Mouse (Mus musculus): Measurements from ENCODE around the gene Zfp872.
"Not testable (repeated sequence)": the region's sequence is repeated elsewhere in the genome, so short reads cannot be mapped to it uniquely, and the experiment has no call there.

Zfp872 gene

DNA sequence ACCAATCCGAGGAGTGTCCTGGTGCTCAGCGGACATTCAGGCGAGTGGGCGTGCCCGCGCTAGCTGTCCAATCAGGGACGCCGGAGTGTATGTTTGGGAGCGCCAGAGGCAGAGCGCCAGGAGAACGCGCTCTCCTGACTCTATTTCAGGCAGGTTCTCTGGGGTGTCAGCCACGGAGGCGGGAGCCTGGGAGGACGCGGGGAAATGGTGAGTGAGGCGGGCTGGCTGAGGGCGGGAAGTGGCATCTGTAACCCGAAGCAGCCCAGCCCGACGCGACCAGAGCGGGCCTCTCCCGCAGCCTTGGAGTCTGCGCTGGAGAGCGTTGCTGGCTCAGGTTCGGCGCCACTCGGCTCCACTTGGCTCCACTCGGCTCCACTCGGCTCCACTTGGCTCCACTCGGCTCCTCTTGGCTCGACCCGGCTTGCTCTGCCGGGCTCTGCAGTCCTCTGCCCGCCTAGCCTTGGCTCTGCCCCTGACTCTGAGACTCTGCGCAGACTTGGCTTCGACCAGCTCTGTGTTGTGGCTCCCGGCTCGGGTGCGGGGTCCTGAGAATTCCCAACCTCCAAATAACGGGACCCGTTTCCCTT lies at the start of gene Zfp872:
TSS of gene Zfp872 (plus strand) at position 66 of the 587 bp plus-strand sequence.
- no peak for DNase-seq

DNA sequence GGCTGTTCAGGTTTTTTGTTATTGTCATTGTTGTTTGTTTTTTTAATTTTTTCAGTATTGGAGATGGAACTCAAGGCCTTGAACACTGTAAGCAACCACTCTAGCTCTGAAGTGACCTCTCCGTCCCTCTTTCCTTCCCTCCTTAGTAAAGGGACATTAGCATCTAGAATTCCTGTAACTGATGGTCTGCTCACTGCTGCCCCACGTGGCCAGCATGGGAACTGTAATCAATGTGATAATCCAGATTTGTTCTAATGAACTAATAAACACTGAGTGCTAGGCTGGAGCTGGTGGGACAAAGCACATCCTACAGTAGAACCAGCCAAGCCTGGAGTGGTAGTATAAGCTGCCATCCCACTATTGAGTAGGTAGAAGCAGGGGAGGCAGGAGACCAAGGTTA lies 49.4 kb upstream of the Zfp872 start:
- peak in 1 of 2 experiments; percentile 62 for DNase-seq

GRCm38 (mm10) chr9:22139746-22140145 lies 48.1 kb upstream of the Zfp872 start:
- no peak for DNase-seq

DNA sequence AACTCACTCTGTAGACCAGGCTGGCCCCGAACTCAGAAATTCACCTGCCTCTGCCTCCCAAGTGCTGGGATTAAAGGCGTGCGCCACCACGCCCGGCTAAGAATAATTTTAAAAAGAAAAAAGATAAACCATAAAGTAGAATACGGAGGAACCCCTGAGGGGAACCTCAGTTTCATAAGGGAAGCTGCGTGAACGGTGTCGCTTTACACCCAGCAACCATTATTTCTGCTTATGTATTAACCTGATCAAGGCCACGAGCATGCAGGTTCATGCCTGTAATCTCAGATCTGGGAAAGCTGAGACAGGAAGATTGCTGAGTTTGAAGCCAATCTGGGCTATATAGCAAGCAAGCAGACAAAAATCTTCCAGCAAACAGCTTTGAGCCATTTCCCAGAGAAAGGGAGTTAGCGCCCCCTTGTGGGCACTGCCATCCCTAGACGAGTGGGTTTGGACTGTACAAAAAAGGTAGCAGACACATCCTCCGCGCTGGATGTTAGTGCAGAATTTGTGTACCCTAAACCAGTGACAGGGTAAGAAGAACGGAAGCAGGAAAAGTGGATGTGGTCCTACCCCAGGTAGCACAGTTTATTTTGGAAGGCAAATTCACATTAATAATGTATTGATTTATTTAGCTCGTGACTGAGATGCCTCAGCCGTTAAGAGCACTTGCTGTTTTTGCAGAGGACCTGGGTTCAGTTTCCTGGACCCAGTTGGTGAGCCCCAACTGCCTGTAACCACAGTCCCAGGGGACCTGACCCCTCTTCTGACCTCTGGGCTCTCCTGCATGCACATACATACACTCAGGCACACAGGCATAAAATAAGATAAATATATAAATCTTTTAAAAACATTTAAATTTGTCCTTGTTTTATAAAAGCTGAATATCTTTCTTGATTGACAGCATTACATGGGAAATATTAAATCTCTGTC lies 44.5 kb upstream of the Zfp872 start:
- peak; percentile 78 to 91 for DNase-seq

GRCm38 (mm10) chr9:22144304-22144965 lies 43.5 kb upstream of the Zfp872 start:
- DNase-seq = no peak

DNA sequence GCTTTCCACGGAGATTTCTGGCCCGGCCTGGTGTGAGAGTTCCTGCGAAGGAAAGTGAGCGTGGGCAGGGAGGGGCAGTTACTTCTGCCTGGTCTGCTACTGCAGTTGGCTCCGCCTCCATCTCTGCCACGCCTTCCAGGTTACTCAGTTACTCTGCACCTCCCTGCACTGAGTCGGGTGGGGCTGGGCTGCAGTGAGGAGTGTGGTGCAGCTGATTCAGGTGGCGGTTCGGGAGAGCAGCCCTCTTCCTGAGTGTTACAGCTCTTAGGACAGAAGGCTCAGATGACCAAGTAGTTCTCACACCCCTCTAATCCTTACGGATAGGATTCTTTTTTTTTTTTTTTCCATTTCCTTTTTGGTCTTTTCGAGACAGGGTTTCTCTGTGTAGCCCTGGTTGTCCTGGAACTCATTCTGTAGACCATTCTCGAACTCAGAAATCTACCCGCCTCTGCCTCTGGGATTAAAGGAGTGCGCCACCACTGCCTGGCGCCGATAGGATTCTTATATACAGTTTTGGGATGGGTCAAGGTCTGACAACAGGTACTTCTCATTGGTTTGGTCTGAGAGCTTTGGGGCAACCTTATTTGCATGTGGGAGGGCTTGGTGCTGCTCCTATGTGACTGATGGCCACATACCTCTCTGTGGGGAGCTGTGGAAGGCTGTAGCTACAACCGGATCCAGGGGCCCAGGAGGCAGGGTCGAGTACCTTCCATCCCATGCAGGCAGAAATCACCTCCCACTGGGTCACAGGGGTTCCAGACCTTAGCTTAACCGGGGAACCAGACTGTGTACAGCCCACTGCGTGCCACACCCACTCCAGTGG lies 38.3 kb upstream of the Zfp872 start:
- no peak for DNase-seq

GRCm38 (mm10) chr9:22150249-22150693 lies 37.6 kb upstream of the Zfp872 start:
- DNase-seq = not testable (repeated sequence)

- DNase-seq = no peak
Observed at GRCm38 (mm10) chr9:22150946-22151345, 36.9 kb upstream of the Zfp872 start.

DNA sequence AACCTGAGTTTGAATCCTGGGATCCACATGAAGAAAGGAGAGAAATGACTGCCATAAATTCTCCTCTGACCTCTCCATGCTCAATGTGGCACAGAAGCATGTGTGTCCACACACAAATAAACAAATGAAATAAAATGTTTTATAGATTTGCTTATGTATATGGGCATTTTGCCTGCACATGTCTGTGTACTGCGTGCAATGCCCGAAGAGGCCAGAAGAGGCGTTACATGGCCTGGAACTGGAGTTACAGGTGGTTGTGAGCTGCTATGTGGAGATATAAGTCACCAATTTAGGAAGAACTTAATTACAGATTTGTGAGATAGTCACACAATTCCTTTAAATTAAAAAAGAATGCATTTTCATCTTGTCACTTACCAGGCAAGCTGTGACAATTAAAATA lies 34.1 kb upstream of the Zfp872 start:
- no peak for DNase-seq

GRCm38 (mm10) chr9:22155614-22156013 lies 32.3 kb upstream of the Zfp872 start:
- DNase-seq = peak; percentile 45 to 72

GRCm38 (mm10) chr9:22156497-22157245 lies 31.2 kb upstream of the Zfp872 start, which contains the start of gene Pigyl:
Gene Pigyl (plus strand): TSS chr9:22156846.
- peak; percentile 96 to 99 for DNase-seq

GRCm38 (mm10) chr9:22157516-22158265 lies 30.2 kb upstream of the Zfp872 start:
- DNase-seq = no peak

DNA sequence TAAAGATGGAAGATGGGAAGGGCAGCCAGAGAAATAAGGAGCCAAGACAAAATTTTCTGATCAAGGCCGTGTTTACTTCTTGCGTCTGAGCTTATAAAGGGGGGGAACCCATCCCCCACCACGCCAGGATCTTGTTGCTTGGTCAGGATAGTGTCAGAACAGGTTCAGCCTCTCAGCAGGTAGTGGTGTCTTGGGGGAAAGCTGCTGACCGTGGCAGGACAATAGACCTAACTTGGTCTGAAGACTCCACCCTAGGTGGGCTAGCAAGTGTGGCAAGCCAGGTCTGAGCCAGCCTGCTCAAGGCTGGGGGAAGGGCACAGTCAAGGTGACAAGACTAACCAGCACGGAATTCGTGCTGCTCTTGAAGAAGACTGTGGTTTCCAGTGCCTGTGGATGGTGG lies 26.6 kb upstream of the Zfp872 start:
- no peak for DNase-seq

DNA sequence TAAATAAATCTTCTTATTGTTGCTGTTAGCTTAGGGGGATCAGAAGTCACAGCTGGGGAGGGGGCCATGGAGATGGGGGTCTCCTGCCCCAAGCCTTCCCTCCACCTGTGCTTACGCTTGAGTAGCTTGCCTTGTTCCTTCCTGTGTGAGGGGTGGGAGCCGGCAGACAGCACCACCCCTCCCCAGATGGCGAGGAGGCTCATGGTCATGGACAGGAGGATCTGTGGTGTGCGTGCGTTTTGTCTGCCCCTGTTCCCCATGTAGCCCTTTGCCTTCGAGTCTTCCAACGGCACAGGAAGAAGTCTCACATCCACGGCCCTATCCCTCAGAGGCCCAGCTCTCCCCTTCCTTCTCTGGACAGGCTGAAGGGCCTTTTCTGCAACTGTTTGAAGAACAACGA lies 25.6 kb upstream of the Zfp872 start:
- no peak for DNase-seq

DNA sequence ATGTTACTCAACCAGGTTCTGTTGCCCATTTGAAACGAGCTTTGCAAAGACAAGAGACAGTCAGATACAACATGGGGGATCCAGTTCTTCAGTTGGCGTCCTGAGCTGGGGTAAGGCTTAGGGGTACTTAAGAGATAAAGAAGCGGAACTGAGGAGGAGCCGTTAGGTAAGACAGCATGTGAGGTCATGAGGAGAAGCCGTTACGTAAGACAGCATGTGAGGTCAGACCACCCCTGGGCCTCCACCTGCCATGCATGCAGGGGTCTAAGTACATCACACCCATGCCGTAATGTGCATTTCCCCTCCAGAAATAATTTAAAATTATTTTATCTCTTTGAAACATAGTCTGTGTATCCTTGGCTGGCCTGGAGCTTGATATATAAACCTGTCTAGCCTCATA lies 25.0 kb upstream of the Zfp872 start:
- no peak for DNase-seq

GRCm38 (mm10) chr9:22164711-22165668 lies 22.9 kb upstream of the Zfp872 start:
- DNase-seq = no peak

- DNase-seq = no peak
Observed at GRCm38 (mm10) chr9:22165964-22166363, 21.9 kb upstream of the Zfp872 start.

GRCm38 (mm10) chr9:22166686-22167085 lies 21.2 kb upstream of the Zfp872 start:
- no peak for DNase-seq

- no peak for DNase-seq
Observed at GRCm38 (mm10) chr9:22167751-22168150, 20.1 kb upstream of the Zfp872 start.

DNA sequence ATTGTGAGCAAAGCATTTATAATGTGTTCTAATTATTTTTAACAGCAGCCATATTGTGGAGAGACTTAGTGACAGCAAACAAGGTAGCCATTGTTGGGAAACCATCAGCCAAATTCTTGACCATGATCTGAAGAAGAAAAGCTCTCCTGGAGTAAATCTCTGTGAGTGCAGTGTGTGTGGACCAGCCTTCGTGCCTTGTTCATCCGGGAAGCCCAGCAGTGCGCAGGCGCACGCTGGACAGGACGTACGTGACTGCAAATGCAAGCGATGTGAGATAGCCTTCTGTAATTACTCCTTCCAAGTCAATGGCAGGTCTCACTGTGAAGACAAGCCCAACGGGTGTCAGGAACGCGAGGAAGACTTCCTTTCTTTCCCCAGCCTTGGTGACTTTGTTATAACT lies 18.6 kb upstream of the Zfp872 start:
- no peak for DNase-seq

Measured in spleen, adult 18-20 months (tissue).